Mouse (Mus musculus): ENCODE measurements around the gene Tulp4.

Tulp4 gene

GRCm38 (mm10) chr17:6106361-6107014 lies at the start of gene Tulp4:
TSS of gene Tulp4 (plus strand) at chr17:6106437.
- DNase-seq (ENCODE audit: low read depth) = no peak

- DNase-seq (ENCODE audit: low read depth) = no peak
Measured at GRCm38 (mm10) chr17:6062793-6063192, 43.4 kb upstream of the Tulp4 start.

DNA sequence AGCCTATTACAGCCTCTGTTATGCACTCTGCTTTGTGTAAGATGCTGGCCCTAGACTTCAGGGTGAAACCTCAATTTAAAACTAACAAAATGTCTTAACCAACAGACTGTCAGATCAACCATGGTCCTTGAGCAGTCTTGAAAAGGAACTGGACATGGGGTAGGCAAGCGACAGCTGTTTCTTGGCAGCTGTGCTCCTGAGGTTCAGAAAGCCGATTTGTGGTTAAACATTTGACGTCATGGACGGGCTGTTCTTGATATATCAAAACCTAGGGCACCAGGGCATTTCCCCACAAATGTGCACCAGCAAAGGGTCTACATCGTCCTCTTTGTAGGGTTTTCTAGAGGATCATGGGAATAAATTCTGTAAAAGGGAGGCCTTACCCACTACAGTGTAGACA lies 42.7 kb upstream of the Tulp4 start:
- no peak for DNase-seq (ENCODE audit: low read depth)

GRCm38 (mm10) chr17:6066021-6066420 lies 40.2 kb upstream of the Tulp4 start:
- DNase-seq (ENCODE audit: low read depth) = peak; percentile 27

- no peak for DNase-seq (ENCODE audit: low read depth)
Measured at GRCm38 (mm10) chr17:6067613-6068012, 38.6 kb upstream of the Tulp4 start.

DNA sequence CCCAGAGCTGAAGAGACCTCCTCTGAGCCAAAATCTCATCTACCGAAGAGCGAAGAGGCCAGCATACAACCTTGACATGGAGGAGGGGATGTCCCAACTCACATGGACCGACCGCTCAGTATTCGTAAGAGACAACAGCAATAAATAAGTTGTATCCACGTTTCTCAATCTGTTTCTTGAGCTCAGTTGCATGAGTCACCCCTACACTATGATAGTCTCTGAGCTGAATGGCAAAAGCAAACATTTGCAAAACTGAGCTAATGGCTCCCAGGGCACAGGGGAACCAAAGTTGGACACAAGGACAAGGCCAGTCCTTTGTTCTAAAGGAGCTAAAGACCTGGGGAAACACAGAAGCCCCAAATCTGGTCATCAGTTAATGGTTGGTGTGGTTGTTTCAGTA lies 36.4 kb upstream of the Tulp4 start:
- DNase-seq (ENCODE audit: low read depth) = no peak

- DNase-seq (ENCODE audit: low read depth) = no peak
Measured at GRCm38 (mm10) chr17:6073405-6073804, 32.8 kb upstream of the Tulp4 start.

DNA sequence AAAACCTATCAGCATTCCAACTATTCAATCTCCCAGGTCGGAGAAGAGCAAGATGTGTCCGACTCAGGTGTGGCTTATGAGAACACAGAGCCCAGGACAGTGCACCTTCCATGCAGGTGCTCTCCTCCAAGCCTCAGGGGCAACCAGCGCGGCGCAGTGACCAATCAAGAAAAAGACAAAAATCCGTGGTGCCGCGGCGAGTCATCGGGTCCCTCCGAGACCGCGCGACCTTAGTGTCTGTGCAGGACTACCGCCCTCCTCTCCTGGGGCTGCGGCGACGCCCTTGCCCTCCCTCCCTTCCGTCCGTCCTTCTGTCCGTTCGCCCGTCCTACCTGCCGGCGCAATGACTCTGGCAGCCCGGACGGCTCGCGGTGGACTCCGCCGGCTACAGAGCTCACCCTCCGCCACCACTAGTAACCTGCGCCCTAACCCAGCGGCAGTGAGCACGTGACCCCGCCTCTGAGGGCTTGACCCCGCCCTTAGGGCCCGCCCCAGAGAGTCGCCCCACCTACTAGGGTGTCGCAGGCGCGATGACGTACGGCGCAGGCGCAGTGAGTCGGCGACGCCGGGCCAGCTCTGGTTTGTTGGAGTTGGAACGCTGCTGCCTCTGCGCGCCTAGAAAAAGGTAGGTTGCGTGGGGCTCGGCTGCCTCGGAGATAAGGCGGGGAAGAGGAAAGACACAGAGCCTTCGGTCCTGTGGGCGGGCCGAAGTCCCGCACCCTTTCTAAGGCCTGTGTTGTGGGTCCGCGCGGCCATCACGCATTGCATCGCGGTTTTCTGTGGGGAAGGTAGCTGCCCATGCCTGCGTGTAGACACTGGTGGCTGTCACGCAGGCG lies 26.7 kb upstream of the Tulp4 start, which contains the start of the genes Serac1 and Gtf2h5:
Serac1 (minus strand) TSS at position 455 of the 836 bp plus-strand sequence.
Gtf2h5 (plus strand) TSS at position 500 of the 836 bp plus-strand sequence.
- DNase-seq (ENCODE audit: low read depth) = peak; percentile 82

- DNase-seq (ENCODE audit: low read depth) = no peak
Measured at GRCm38 (mm10) chr17:6083323-6083890, 22.8 kb upstream of the Tulp4 start.

DNA sequence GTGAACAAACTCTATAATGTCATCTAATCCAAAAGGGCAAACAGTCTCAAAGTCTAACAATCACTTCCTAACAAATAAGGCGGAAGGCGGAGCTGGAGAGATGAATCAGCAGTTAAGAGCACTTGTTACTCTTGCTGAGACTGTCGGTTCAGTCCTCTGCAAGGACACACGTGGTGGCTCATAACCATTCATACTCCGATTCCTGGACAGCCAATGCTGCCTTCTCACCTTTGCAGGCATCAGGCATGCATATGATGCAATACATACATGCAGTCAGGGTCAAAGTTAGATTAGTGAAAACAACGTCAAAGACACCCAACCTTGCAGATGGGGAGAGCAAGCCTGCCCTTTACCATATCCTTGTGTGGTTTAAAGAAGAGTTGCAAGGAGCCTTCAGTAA lies 14.6 kb upstream of the Tulp4 start:
- DNase-seq (ENCODE audit: low read depth) = no peak

DNA sequence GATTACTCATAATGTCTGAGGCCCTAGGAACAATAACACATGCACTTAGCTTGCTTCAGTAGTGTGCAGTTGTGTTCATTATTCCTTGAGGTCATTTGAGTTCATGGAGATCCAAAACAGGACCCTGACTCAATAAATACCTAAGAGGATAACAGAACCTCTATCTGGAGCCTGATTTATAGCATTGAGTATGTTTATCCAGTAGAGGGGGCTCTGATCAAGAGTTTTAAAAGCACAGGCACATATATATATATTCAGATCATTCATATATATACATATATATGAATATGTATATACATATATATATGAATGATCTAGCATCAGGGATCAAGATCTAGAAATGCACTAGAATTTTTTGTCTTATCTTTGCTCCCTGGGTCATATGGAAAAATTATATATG lies 10.7 kb upstream of the Tulp4 start:
- DNase-seq (ENCODE audit: low read depth) = no peak

DNA sequence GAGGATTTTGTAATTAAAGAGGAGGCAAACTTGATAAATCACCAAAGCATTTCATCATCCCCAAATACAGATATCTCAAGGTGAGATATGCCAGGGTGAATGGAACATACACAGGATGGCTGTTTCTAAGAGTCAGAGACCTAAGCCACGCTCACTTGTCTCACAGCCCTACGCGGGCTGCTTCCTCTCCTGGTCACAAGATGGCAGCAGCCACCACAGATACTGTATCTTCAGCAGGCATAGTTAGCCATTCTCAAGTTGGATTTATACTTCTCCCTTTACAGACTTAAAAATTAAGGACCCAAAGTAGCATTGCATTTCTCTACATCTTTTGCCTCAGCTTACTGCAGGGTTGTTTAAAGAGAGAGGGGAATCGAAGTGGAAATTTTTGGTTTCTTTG lies 8.4 kb upstream of the Tulp4 start:
- DNase-seq (ENCODE audit: low read depth) = no peak

DNA sequence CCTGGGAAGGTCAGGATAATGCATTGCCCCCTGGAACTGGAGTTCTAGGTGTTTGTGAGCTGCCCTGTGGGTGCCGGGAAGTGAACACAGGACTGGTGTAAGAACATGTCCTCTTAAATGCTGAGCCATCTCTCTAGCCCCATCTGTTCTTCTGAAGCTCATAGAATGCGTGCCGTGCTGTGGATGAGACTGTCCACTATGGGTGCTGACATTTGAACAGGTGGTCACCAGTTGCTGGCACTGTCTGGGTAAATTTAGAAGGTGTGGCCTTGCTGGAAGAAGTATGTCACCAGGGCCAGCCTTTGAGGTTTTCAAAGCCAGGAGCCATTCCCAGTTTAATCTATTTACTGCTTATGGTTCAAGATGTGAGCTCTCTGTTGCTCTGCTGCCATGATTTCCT lies 4.0 kb upstream of the Tulp4 start:
- no peak for DNase-seq (ENCODE audit: low read depth)

GRCm38 (mm10) chr17:6103566-6103965 lies 2.7 kb upstream of the Tulp4 start:
- no peak for DNase-seq (ENCODE audit: low read depth)

GRCm38 (mm10) chr17:6107015-6107601 lies 871 bp downstream of the Tulp4 start:
- no peak for DNase-seq (ENCODE audit: low read depth)

DNA sequence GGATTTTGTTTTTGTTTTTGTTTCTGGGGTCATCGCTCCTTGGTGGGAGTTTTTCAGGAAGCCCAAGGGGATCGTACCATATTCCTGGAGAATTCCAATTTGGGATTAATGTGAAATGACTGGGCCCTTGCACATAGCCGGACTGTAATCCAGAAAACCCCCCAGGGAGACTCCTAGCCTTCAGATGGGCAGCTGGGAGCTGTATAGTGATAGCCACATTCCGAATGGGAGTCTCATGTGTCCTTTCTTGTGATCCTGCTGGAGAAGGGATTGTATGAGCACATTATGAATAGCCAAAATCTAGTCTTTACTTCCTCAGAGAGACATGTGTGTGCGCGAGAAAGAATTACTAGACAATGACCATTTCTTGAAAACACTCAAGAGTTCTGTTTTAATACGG lies 1.9 kb downstream of the Tulp4 start:
- no peak for DNase-seq (ENCODE audit: low read depth)

DNA sequence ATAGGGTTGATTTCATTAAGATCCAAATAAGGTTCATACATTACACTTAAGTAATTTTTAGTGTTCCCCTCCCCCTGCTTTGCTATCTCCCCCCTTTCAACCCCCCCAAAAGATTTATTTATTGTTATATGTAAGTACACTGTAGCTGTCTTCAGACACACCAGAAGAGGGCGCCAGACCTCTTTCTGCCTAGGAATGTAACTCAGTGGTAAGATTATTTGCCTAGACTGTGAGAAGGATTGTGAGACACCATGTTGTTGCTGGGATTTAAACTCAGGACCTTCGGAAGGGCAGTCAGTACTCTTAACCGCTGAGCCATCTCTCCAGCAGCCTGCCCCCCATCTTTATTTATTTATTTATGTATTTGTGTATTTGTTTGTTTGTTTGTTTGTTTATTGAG lies 4.7 kb downstream of the Tulp4 start:
- DNase-seq (ENCODE audit: low read depth) = no peak

DNA sequence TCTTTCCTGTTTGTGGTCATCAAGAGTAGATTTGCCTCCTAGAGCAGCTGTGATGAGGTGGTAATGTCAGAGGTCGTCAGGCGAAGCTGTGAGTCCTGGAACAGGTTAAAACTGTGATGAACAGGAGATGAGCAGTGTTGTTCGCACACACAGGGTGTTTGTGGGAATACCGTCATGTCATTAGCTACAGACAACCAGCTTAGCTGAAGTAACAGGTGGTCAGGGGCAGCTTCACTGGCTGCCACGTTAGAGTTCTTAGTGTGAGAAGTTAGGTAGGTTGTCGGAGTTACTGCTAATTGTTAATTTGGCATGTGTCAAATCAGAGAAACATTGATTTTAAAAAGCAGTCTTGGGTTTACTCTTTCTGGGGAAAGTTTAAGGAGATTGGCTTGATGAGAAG lies 7.4 kb downstream of the Tulp4 start:
- no peak for DNase-seq (ENCODE audit: low read depth)

GRCm38 (mm10) chr17:6115085-6115484 lies 8.8 kb downstream of the Tulp4 start:
- DNase-seq (ENCODE audit: low read depth) = no peak

GRCm38 (mm10) chr17:6117148-6117725 lies 11.0 kb downstream of the Tulp4 start:
- no peak for DNase-seq (ENCODE audit: low read depth)

GRCm38 (mm10) chr17:6117917-6118316 lies 11.7 kb downstream of the Tulp4 start:
- DNase-seq (ENCODE audit: low read depth) = no peak

DNA sequence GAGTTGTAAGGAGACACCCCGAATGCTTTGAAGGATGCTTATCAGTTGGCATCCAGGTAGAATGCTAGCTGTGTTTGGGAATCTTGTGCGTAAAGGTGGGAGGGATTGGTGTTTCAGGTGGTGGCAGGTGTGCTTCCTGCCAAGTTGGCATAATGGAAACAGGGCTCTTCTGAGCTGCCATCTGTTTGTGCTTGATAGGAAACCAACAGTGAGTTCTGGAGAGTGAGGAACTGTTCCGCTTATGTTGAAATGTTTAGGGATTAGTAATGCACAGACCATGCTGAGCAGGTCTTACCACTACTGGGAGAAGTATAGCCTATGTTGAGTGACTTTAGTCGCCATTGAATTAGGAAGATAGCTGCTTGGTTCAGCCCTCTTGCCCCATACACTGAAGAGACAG lies 12.6 kb downstream of the Tulp4 start:
- DNase-seq (ENCODE audit: low read depth) = no peak
